Mouse (Mus musculus) testis, adult 2 months (tissue): ENCODE results near the gene Ttc28.

Source experiments
- CTCF ChIP-seq: fragments of 200-500 bp; IDR thresholded peaks from 2 replicates; pipeline ENCODE4 v1.5.1; 2012; ENCODE audit warnings: low read depth, mild to moderate bottlenecking, inconsistent platforms, low read length, moderate library complexity; ENCODE audit not compliant: control insufficient read depth, insufficient read depth, insufficient replicate concordance
- POLR2A ChIP-seq: fragments of 200-500 bp; IDR thresholded peaks from 2 replicates; pipeline ENCODE4 v1.6.1; 2012; ENCODE audit warnings: low read depth, mild to moderate bottlenecking, inconsistent platforms, low read length, moderate library complexity; ENCODE audit not compliant: control insufficient read depth

GRCm38 (mm10) chr5:111101383-111101932 is 221.9 kb downstream of the Ttc28 start:
- TF ChIP-seq CTCF, result no peak
- TF ChIP-seq POLR2A, result no peak
